Mouse (Mus musculus) E14TG2a.4 (cell line): ENCODE results near the gene L3mbtl4.

Source experiments
- CTCF ChIP-seq: conservative IDR thresholded peaks from 2 replicates; pipeline ENCODE4 v1.5.1; 2014; ENCODE audit warnings: low read length
- NANOG ChIP-seq: IDR thresholded peaks from 2 replicates; pipeline ENCODE4 v1.6.1; 2014; ENCODE audit warnings: borderline replicate concordance, low read length, mixed read lengths

DNA sequence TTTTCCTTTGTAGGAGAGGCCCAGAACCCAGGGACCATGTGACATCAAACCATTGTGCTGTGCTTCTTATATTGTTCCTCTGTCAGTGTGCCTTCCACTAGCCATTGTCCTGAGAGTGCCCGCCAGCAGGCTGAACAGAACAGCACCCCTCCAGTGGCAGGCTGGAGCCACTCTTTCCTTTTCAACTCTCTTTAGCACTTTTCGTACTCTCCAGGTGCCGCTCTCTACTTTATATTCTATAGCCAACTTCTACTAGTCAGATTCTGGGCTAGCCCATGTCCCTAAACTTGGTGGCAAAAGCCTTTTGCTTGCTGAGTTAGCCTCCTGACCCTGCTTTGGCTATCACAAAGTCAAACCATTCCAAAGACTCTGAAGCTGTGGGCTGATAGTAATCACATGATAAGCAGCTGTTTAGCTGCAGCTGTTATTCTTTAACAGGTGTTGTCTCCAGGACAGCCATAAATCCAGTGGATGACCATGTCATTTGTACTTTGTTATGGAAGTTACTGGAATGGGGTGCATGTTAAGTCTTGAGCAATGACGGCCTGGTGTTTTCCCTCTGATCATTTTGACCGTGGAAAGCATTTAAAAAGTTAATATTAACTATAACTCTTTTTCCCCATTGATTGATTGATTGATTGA is 38.8 kb downstream of the L3mbtl4 start:
- no peak for TF ChIP-seq CTCF
- TF ChIP-seq NANOG = no peak
